Comparison of ENCODE assay signal across 10 mouse cellular contexts in genomic region chr8:84713381-84713780, GRCm38 (mm10). TPM values are rescaled to one million over a fixed set of nuclear protein-coding genes. Genes with fewer than 3 reads are reported as not detected.
DNase-seq lines count a peak whose midpoint lies in the region; ATAC-seq and TF ChIP-seq lines count a peak whose summit lies in the region.
"Had no signal": no experiment of that assay in that cellular context is flagged by ENCODE, and none has a peak within 500 bp of the region (broad histone marks: within the 10 kb centered on the region; RNA-seq: fewer than 3 reads in every experiment).

No protein-coding gene starts in this region.

- peaks cover 24% of the 10 kb centered on the region for H3K4me1 ChIP-seq in lung, postnatal 0 days (ENCODE audit: insufficient read depth, low read depth, low read length)
- H3K4me1 ChIP-seq in liver, embryonic 11.5 days (replicated peaks; ENCODE audit: control insufficient read depth, insufficient read depth, low read length), result peaks cover 21% of the 10 kb centered on the region
- H3K4me1 ChIP-seq in stomach, embryonic 15.5 days, result peaks cover 49% of the 10 kb centered on the region

- H3K27me3 ChIP-seq in lung, postnatal 0 days (replicated peaks; ENCODE audit: insufficient read depth, low read length), result no peaks in the 10 kb centered on the region
- peaks cover 58% of the 10 kb centered on the region for H3K27me3 ChIP-seq in liver, embryonic 11.5 days (replicated peaks; ENCODE audit: control insufficient read depth, insufficient read depth, low read length)
- 0 out of 2 replicates have a peak, but pooled peaks cover 9% of the 10 kb centered on the region for H3K27me3 ChIP-seq in stomach, embryonic 15.5 days (replicated peaks)

- no peak overlapping the region for H3K4me3 ChIP-seq in gastrocnemius, adult 2 months
- no peak overlapping the region for H3K4me3 ChIP-seq in lung, postnatal 0 days (ENCODE audit: low read depth, low read length)
- no peak overlapping the region for H3K4me3 ChIP-seq in liver, embryonic 11.5 days (ENCODE audit: low read depth, low read length)
- H3K4me3 ChIP-seq in stomach, embryonic 15.5 days (replicated peaks), result no peak overlapping the region

- H3K27ac ChIP-seq in gastrocnemius, adult 2 months, result peak overlapping the region; percentile 82
- peak overlapping the region; percentile 84 for H3K27ac ChIP-seq in lung, postnatal 0 days (ENCODE audit: low read length)
- peak overlapping the region; percentile 46; the same call in 1 of the 2 replicates for H3K27ac ChIP-seq in liver, embryonic 11.5 days (ENCODE audit: low read depth, low read length)
- H3K27ac ChIP-seq in stomach, embryonic 15.5 days, result peak overlapping the region; percentile 91

- DNase-seq in gastrocnemius, adult 2 months, result no peak
- DNase-seq in gastrocnemius, adult 8-10 months (ENCODE audit: low spot score in 2 of 2), result no peak
- DNase-seq in lung, postnatal 0 days (ENCODE audit: low spot score), result no peak
- DNase-seq in lung, postnatal 25 days (ENCODE audit: low spot score), result no peak
- no peak for DNase-seq in liver, embryonic 11.5 days (ENCODE audit: low spot score)
- DNase-seq in gastrocnemius, postnatal 4 days (ENCODE audit: low spot score in 2 of 2), result no peak
- no peak for DNase-seq in left cerebral cortex, adult 18-20 months (ENCODE audit: low spot score in 2 of 2)
- DNase-seq: embryo, embryonic 11 days; layer of hippocampus, postnatal 36 days had no signal

- H3K9me3 ChIP-seq in lung, postnatal 0 days (ENCODE audit: low read length), result no peaks in the 10 kb centered on the region
- H3K9me3 ChIP-seq in liver, embryonic 11.5 days (ENCODE audit: control insufficient read depth, low read length), result no peaks in the 10 kb centered on the region
- no peaks in the 10 kb centered on the region for H3K9me3 ChIP-seq in stomach, embryonic 15.5 days

- H3K9ac ChIP-seq in lung, postnatal 0 days (replicated peaks; ENCODE audit: low read depth), result no peak overlapping the region
- no peak overlapping the region for H3K9ac ChIP-seq in liver, embryonic 11.5 days (ENCODE audit: low read depth, low read length)
- no peak overlapping the region for H3K9ac ChIP-seq in stomach, embryonic 15.5 days

- no peak overlapping the region for H3K4me2 ChIP-seq in lung, postnatal 0 days (replicated peaks; ENCODE audit: low read depth, low read length)
- no peak overlapping the region for H3K4me2 ChIP-seq in liver, embryonic 11.5 days
- H3K4me2 ChIP-seq in stomach, embryonic 15.5 days, result no peak overlapping the region

- 55% methylated on average over 4 of the region's 4 CpGs for WGBS in lung, postnatal 0 days
- 67% methylated on average over 4 of the region's 4 CpGs for WGBS in liver, embryonic 11.5 days
- 68% methylated on average over 4 of the region's 4 CpGs for WGBS in stomach, embryonic 15.5 days

- intact Hi-C loops in gastrocnemius, adult 2 months (cut with DNase I), result no loop called here

- no peak for TF ChIP-seq CTCF in gastrocnemius, adult 2 months (IDR thresholded peaks at IDR 0.05)
- no peak for TF ChIP-seq CTCF in lung, postnatal 0 days (IDR thresholded peaks at IDR 0.05)

- no peak for TF ChIP-seq EP300 in lung, postnatal 0 days (IDR thresholded peaks at IDR 0.05)

- H3K36me3 ChIP-seq in lung, postnatal 0 days (ENCODE audit: insufficient read depth, low read length), result 0 out of 2 replicates have a peak, but pooled peaks cover 3% of the 10 kb centered on the region
- no peaks in the 10 kb centered on the region for H3K36me3 ChIP-seq in liver, embryonic 11.5 days (ENCODE audit: control insufficient read depth, insufficient read depth, low read length)
- H3K36me3 ChIP-seq in stomach, embryonic 15.5 days, result peaks cover 7% of the 10 kb centered on the region

- ATAC-seq in lung, postnatal 0 days, result no peak
- ATAC-seq in liver, embryonic 11.5 days (replicated peaks; ENCODE audit: low FRiP score), result no peak
- no peak for ATAC-seq in stomach, embryonic 15.5 days (ENCODE audit: insufficient read depth, low FRiP score, low read depth)

RNA-seq across cellular contexts. Expression of gene G430095P16Rik, which starts 9.4 kb away (rescaled TPM):
- under 1 TPM; 0.36 to 0.78 TPM for total RNA-seq in gastrocnemius, adult 2 months (2021)
- total RNA-seq in gastrocnemius, adult 8-10 months (2022), result under 1 TPM in 3 of 4 experiments, not detected in 1; 0.43 to 0.56 (median 0.48) TPM
- polyA plus RNA-seq in lung, postnatal 0 days (2015; fragmentation: Nextera tagmentation; extraction: Ambion mirVana), result 2.0 and 2.8 TPM in 2 replicates
- polyA plus RNA-seq in liver, embryonic 11.5 days (2014; fragmentation: Nextera tagmentation; extraction: Ambion mirVana), result 11.8 and 12.3 TPM in 2 replicates
- 3.5 and 4.1 TPM in 2 replicates for polyA plus RNA-seq in stomach, embryonic 15.5 days (2015; fragmentation: Nextera tagmentation; extraction: Ambion mirVana)
- 10 to 100 TPM in 1 of 2 experiments, 1 to 10 TPM in 1; 7.8 to 10.2 TPM for total RNA-seq in gastrocnemius, postnatal 4 days (2021)
- total RNA-seq in left cerebral cortex, adult 18-20 months (2021), result not detected
- total RNA-seq: layer of hippocampus, postnatal 36 days had no signal

RNA-seq across cellular contexts. Expression of gene Lyl1, which starts 12.1 kb away (rescaled TPM):
- total RNA-seq in gastrocnemius, adult 2 months (2021), result 1 to 10 TPM; 1.1 to 1.3 TPM
- total RNA-seq in gastrocnemius, adult 8-10 months (2022), result 1 to 10 TPM in 1 of 4 experiments, under 1 TPM in 3; 0.51 to 1.8 (median 0.57) TPM
- polyA plus RNA-seq in lung, postnatal 0 days (2015; fragmentation: Nextera tagmentation; extraction: Ambion mirVana), result 11.6 and 13.9 TPM in 2 replicates
- polyA plus RNA-seq in liver, embryonic 11.5 days (2014; fragmentation: Nextera tagmentation; extraction: Ambion mirVana), result 67.9 and 68.6 TPM in 2 replicates
- polyA plus RNA-seq in stomach, embryonic 15.5 days (2015; fragmentation: Nextera tagmentation; extraction: Ambion mirVana), result 7.1 and 9.7 TPM in 2 replicates
- 1 to 10 TPM; 6.0 to 7.1 TPM for total RNA-seq in gastrocnemius, postnatal 4 days (2021)
- 1 to 10 TPM; 2.6 TPM for total RNA-seq in left cerebral cortex, adult 18-20 months (2021)

RNA-seq across cellular contexts. Expression of gene Nacc1, which starts 25.7 kb away (rescaled TPM):
- 10 to 100 TPM; 18.7 to 24.3 TPM for total RNA-seq in gastrocnemius, adult 2 months (2021)
- 10 to 100 TPM; 17.6 to 26.4 (median 20.7) TPM for total RNA-seq in gastrocnemius, adult 8-10 months (2022)
- polyA plus RNA-seq in lung, postnatal 0 days (2015; fragmentation: Nextera tagmentation; extraction: Ambion mirVana), result 7.1 and 7.4 TPM in 2 replicates
- polyA plus RNA-seq in liver, embryonic 11.5 days (2014; fragmentation: Nextera tagmentation; extraction: Ambion mirVana), result 23.0 and 25.2 TPM in 2 replicates
- 15.8 and 17.4 TPM in 2 replicates for polyA plus RNA-seq in stomach, embryonic 15.5 days (2015; fragmentation: Nextera tagmentation; extraction: Ambion mirVana)
- total RNA-seq in gastrocnemius, postnatal 4 days (2021), result 10 to 100 TPM; 44.9 to 45.6 TPM
- total RNA-seq in left cerebral cortex, adult 18-20 months (2021), result 10 to 100 TPM; 93.7 to 99.0 TPM

RNA-seq across cellular contexts. Expression of gene Trmt1, which starts 27.3 kb away (rescaled TPM):
- total RNA-seq in gastrocnemius, adult 2 months (2021), result 10 to 100 TPM; 45.6 to 57.5 TPM
- 10 to 100 TPM; 44.9 to 73.7 (median 53.5) TPM for total RNA-seq in gastrocnemius, adult 8-10 months (2022)
- 38.4 and 43.4 TPM in 2 replicates for polyA plus RNA-seq in lung, postnatal 0 days (2015; fragmentation: Nextera tagmentation; extraction: Ambion mirVana)
- polyA plus RNA-seq in liver, embryonic 11.5 days (2014; fragmentation: Nextera tagmentation; extraction: Ambion mirVana), result 94.1 and 95.6 TPM in 2 replicates
- 56.2 and 63.9 TPM in 2 replicates for polyA plus RNA-seq in stomach, embryonic 15.5 days (2015; fragmentation: Nextera tagmentation; extraction: Ambion mirVana)
- 10 to 100 TPM; 50.5 to 53.8 TPM for total RNA-seq in gastrocnemius, postnatal 4 days (2021)
- total RNA-seq in left cerebral cortex, adult 18-20 months (2021), result 100 to 1,000 TPM in 1 of 2 experiments, 10 to 100 TPM in 1; 99.1 to 101 TPM

RNA-seq across cellular contexts. Expression of gene Ier2, which starts 50.7 kb away (rescaled TPM):
- total RNA-seq in gastrocnemius, adult 2 months (2021), result 1 to 10 TPM; 5.9 to 6.5 TPM
- total RNA-seq in gastrocnemius, adult 8-10 months (2022), result 1 to 10 TPM; 4.3 to 5.1 (median 4.5) TPM
- 113 and 140 TPM in 2 replicates for polyA plus RNA-seq in lung, postnatal 0 days (2015; fragmentation: Nextera tagmentation; extraction: Ambion mirVana)
- 46.5 and 50.1 TPM in 2 replicates for polyA plus RNA-seq in liver, embryonic 11.5 days (2014; fragmentation: Nextera tagmentation; extraction: Ambion mirVana)
- 86.4 and 90.3 TPM in 2 replicates for polyA plus RNA-seq in stomach, embryonic 15.5 days (2015; fragmentation: Nextera tagmentation; extraction: Ambion mirVana)
- total RNA-seq in gastrocnemius, postnatal 4 days (2021), result 10 to 100 TPM; 21.5 to 26.1 TPM
- 10 to 100 TPM; 15.5 to 19.9 TPM for total RNA-seq in left cerebral cortex, adult 18-20 months (2021)

Comparison
In these comparisons a context has a peak if more than half of its experiments do, and no peak if none do; other contexts are left out.
1. RNA of gene G430095P16Rik, which starts 9.4 kb away (total RNA-seq): 7.8 to 10.2 TPM in gastrocnemius, postnatal 4 days; 0.36 to 0.78 TPM in gastrocnemius, adult 2 months, 0.43 to 0.56 TPM in gastrocnemius, adult 8-10 months and not detected in left cerebral cortex, adult 18-20 months; every median in the first group is over 4 times any median in the second.
2. Peak in every context shown above with its lines, with median percentiles within 50 percentile points of each other: H3K27ac ChIP-seq.